In the genomic region with DNA sequence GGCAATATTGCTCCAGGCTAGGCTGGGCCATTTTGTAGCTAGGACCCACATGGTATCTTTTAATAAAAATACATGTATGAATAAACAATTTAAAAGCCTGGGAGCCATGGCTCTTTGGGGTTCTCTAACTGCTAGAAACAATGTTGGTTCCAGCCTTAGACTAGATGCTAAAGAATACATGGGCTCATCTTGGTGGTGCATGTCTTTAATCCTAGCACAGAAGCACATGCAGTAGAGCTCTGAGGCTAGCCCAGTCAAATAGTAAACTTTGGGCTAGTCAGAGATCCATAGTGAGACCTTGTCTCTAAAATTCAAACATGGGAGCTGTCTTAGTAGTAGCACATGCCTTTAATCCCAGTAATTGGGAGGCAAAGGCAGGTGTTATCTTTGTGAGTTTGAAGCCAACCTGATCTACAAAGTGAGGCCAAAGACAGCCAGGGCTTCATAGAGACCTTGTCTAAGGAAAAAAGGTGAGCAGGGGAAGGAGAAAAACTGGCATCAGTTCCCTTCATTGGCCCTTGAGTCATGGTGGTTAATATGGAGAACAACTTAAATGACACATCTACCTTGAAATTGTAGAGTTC, we compare ENCODE assay signal across 8 mouse cellular contexts. TPM values are rescaled to one million over a fixed set of nuclear protein-coding genes. Genes with fewer than 3 reads are reported as not detected.
DNase-seq lines count a peak whose midpoint lies in the region; ATAC-seq and TF ChIP-seq lines count a peak whose summit lies in the region.
"Had no signal": no experiment of that assay in that cellular context is flagged by ENCODE, and none has a peak within 500 bp of the region (broad histone marks: within the 10 kb centered on the region; RNA-seq: fewer than 3 reads in every experiment).

No protein-coding gene starts in this region.

- DNase-seq in liver, adult 2 months (ENCODE audit: extremely low read depth, low read depth, low spot score): peak; percentile 46
- DNase-seq in liver: no peak
- DNase-seq in forebrain, embryonic 11.5 days (ENCODE audit: low spot score): no peak
- DNase-seq in urinary bladder, postnatal 36 days (ENCODE audit: low spot score in 2 of 2): no peak
- DNase-seq in cerebellum, postnatal 4 days (ENCODE audit: low spot score in 2 of 2): no peak
- DNase-seq: lung, postnatal 10 days had no signal

- ATAC-seq in forebrain, embryonic 11.5 days (replicated peaks; ENCODE audit: low FRiP score): no peak
- no peak for ATAC-seq in limb, embryonic 12.5 days (ENCODE audit: insufficient number of reproducible peaks, insufficient read depth, low FRiP score, low TSS enrichment, low read depth)

- H3K79me2 ChIP-seq in liver, adult 2 months (ENCODE audit: control insufficient read depth, insufficient read depth, low read length): peaks cover 4% of the 10 kb centered on the region; the same call in 1 of the 2 replicates

- no peak overlapping the region for H3K4me3 ChIP-seq in liver, adult 2 months (ENCODE audit: insufficient read depth, low read depth, low read length)
- H3K4me3 ChIP-seq in forebrain, embryonic 11.5 days (ENCODE audit: low read depth, low read length): 0 out of 2 replicates have a peak overlapping the region, but pooled peaks have one; percentile 50
- no peak overlapping the region for H3K4me3 ChIP-seq in limb, embryonic 12.5 days (replicated peaks)
- no peak overlapping the region for H3K4me3 ChIP-seq in small intestine, adult 2 months (ENCODE audit: low read depth, low read length)

- no peak overlapping the region for H3K27ac ChIP-seq in liver, adult 2 months (replicated peaks; ENCODE audit: insufficient read depth, low read depth, low read length)
- no peak overlapping the region for H3K27ac ChIP-seq in forebrain, embryonic 11.5 days (ENCODE audit: low read depth, low read length)
- no peak overlapping the region for H3K27ac ChIP-seq in limb, embryonic 12.5 days
- H3K27ac ChIP-seq in small intestine, adult 2 months (ENCODE audit: insufficient read depth, low read depth, low read length): 0 out of 2 replicates have a peak overlapping the region, but pooled peaks have one; percentile 21

- H3K9me3 ChIP-seq in forebrain, embryonic 11.5 days (ENCODE audit: control insufficient read depth, low read length): no peaks in the 10 kb centered on the region
- no peaks in the 10 kb centered on the region for H3K9me3 ChIP-seq in limb, embryonic 12.5 days

- no peaks in the 10 kb centered on the region for H3K27me3 ChIP-seq in liver, adult 2 months (ENCODE audit: control insufficient read depth, insufficient read depth, low read length)
- H3K27me3 ChIP-seq in forebrain, embryonic 11.5 days (ENCODE audit: control insufficient read depth, insufficient read depth, low read length): no peaks in the 10 kb centered on the region
- H3K27me3 ChIP-seq in limb, embryonic 12.5 days: no peaks in the 10 kb centered on the region
- H3K27me3 ChIP-seq in small intestine, adult 2 months (ENCODE audit: control insufficient read depth, insufficient read depth, low read length): no peaks in the 10 kb centered on the region

- H3K4me1 ChIP-seq in liver, adult 2 months (ENCODE audit: control insufficient read depth, insufficient read depth, low read length): peaks cover 21% of the 10 kb centered on the region
- H3K4me1 ChIP-seq in forebrain, embryonic 11.5 days (replicated peaks; ENCODE audit: control insufficient read depth, insufficient read depth, low read length): peaks cover 9% of the 10 kb centered on the region; the same call in 1 of the 2 replicates
- peaks cover 27% of the 10 kb centered on the region for H3K4me1 ChIP-seq in limb, embryonic 12.5 days (replicated peaks)
- H3K4me1 ChIP-seq in small intestine, adult 2 months (ENCODE audit: control insufficient read depth, insufficient read depth, insufficient read length, low read length): peaks cover 14% of the 10 kb centered on the region

- peak overlapping the region; percentile 80 for H3K4me2 ChIP-seq in forebrain, embryonic 11.5 days (ENCODE audit: low read depth, low read length, severe bottlenecking)
- peak overlapping the region; percentile 96 for H3K4me2 ChIP-seq in limb, embryonic 12.5 days

- TF ChIP-seq CTCF in liver, adult 2 months (IDR thresholded peaks at IDR 0.05; ENCODE audit: low read depth, low read length): no peak
- TF ChIP-seq CTCF in small intestine, adult 2 months (IDR thresholded peaks at IDR 0.05; ENCODE audit: extremely low read depth, insufficient read length, insufficient replicate concordance, low read depth, low read length): no peak

- no peak for TF ChIP-seq POLR2A in liver, adult 2 months (IDR thresholded peaks at IDR 0.05; ENCODE audit: extremely low read depth, insufficient read depth, low read length)
- TF ChIP-seq POLR2A in small intestine, adult 2 months (IDR thresholded peaks at IDR 0.05; ENCODE audit: low read depth, low read length): no peak

- H3K36me3 ChIP-seq in liver, adult 2 months (ENCODE audit: control insufficient read depth, insufficient read depth, low read length): peaks cover 14% of the 10 kb centered on the region
- peaks cover 8% of the 10 kb centered on the region; the same call in 1 of the 2 replicates for H3K36me3 ChIP-seq in forebrain, embryonic 11.5 days (ENCODE audit: control insufficient read depth, insufficient read depth, low read length)
- H3K36me3 ChIP-seq in limb, embryonic 12.5 days: peaks cover 34% of the 10 kb centered on the region
- H3K36me3 ChIP-seq in small intestine, adult 2 months (ENCODE audit: control insufficient read depth, insufficient read depth, low read length): peaks cover 18% of the 10 kb centered on the region

- H3K9ac ChIP-seq in liver, adult 2 months (ENCODE audit: low read depth, low read length): no peak overlapping the region
- no peak overlapping the region for H3K9ac ChIP-seq in forebrain, embryonic 11.5 days (ENCODE audit: low read length)
- H3K9ac ChIP-seq in limb, embryonic 12.5 days (replicated peaks): no peak overlapping the region

RNA-seq across cellular contexts. Expression of a gene that starts 4.1 kb away (rescaled TPM):
- total RNA-seq in liver, adult 2 months (2014; rRNA removed): 621 and 698 TPM in 2 replicates
- polyA plus RNA-seq in liver, adult 2 months (2012; rRNA removed): 644 and 809 TPM in 2 replicates
- polyA plus RNA-seq in forebrain, embryonic 11.5 days (2014; fragmentation: Nextera tagmentation; extraction: Ambion mirVana): 3,283 and 3,484 TPM in 2 replicates
- 3,589 and 3,648 TPM in 2 replicates for polyA plus RNA-seq in limb, embryonic 12.5 days (2016; fragmentation: Nextera tagmentation; extraction: Ambion mirVana)
- polyA plus RNA-seq in small intestine, adult 2 months (2012; rRNA removed): 827 and 2,308 TPM in 2 replicates

RNA-seq across cellular contexts. Expression of a gene that starts 16.0 kb away (rescaled TPM):
- 20.5 and 26.6 TPM in 2 replicates for total RNA-seq in liver, adult 2 months (2014; rRNA removed)
- polyA plus RNA-seq in liver, adult 2 months (2012; rRNA removed): 31.6 and 32.6 TPM in 2 replicates
- polyA plus RNA-seq in forebrain, embryonic 11.5 days (2014; fragmentation: Nextera tagmentation; extraction: Ambion mirVana): 61.5 and 79.6 TPM in 2 replicates
- polyA plus RNA-seq in limb, embryonic 12.5 days (2016; fragmentation: Nextera tagmentation; extraction: Ambion mirVana): 44.5 and 47.9 TPM in 2 replicates
- polyA plus RNA-seq in small intestine, adult 2 months (2012; rRNA removed): 77.4 and 175 TPM in 2 replicates

RNA-seq across cellular contexts. Expression of a gene that starts 19.3 kb away (rescaled TPM):
- 0.83 and 2.1 TPM in 2 replicates for total RNA-seq in liver, adult 2 months (2014; rRNA removed)
- polyA plus RNA-seq in liver, adult 2 months (2012; rRNA removed): 0.57 and 1.7 TPM in 2 replicates
- 3.0 and 3.1 TPM in 2 replicates for polyA plus RNA-seq in forebrain, embryonic 11.5 days (2014; fragmentation: Nextera tagmentation; extraction: Ambion mirVana)
- polyA plus RNA-seq in limb, embryonic 12.5 days (2016; fragmentation: Nextera tagmentation; extraction: Ambion mirVana): 0.88 and 1.2 TPM in 2 replicates
- polyA plus RNA-seq in small intestine, adult 2 months (2012; rRNA removed): 4.0 and 4.7 TPM in 2 replicates
